Mouse (Mus musculus): ENCODE measurements around the gene Dctn5. TPM values are rescaled to one million over a fixed set of nuclear protein-coding genes. Genes with fewer than 3 reads are reported as not detected.

The Dctn5 gene
- polyA plus RNA-seq, 1 experiment from 2014 or later: 130 TPM

DNA sequence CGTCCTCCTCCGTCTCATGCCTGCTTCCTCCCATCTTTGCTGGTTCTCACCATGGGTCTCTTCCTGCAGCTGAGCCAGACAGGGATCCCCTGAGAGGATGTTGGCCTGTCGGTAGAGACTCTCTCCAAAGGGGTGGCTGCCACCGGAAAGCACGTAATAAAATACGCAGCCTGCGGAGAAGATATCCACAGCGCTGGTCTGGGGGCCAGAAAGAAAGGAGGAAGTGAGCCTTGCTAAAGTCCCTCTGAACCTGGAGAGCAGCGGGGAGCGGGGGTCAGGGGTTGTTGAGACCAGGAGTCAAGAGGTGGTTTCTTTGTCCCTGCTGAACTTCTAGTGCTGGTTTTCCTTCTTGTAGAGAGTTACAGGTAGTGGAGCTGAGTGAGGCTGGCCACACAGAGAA, 38.8 kb downstream of the Dctn5 start:
- Histone ChIP-seq H3K9me3 (replicated peaks) (no peaks in the 10 kb centered on the region), H3K36me3 (peaks cover 45% of the 10 kb centered on the region), H3K27ac (replicated peaks) (no peak overlapping the region), H3K4me3 (no peak overlapping the region), H3K4me1 (no peaks in the 10 kb centered on the region), H3K27me3 (ENCODE audit: low read depth, poor library complexity, severe bottlenecking) (no peaks in the 10 kb centered on the region)
- 83% methylated on average over 10 of the region's 10 CpGs for WGBS
- DNase-seq (ENCODE audit: low spot score): no peak

DNA sequence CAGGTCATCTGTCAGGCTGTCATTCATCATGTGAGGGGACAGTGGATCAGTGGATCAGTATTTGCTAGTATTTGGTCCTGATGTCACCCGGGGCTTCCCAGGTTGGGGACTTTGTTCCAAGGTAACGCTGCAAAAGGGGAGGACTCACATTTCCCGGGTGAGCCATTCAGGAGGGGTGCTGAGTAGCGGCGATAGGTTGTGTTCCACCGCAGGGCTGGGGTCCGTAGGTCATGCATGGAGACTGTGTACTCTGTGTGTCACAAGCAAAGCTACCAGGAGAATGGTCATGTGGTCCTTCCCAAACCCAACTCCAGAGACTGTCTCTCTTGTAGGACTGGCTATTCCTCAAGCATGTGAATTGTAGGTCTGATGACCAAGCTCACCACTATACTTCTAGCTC, 47.9 kb downstream of the Dctn5 start:
- Histone ChIP-seq H3K27me3 (ENCODE audit: low read depth, poor library complexity, severe bottlenecking) (no peaks in the 10 kb centered on the region), H3K4me1 (peaks cover under 1% of the 10 kb centered on the region; the same call in 1 of the 2 replicates), H3K4me3 (no peak overlapping the region), H3K27ac (replicated peaks) (no peak overlapping the region), H3K36me3 (no peaks in the 10 kb centered on the region), H3K9me3 (replicated peaks) (no peaks in the 10 kb centered on the region)
- DNase-seq (ENCODE audit: low spot score): no peak
- 87% methylated on average over 7 of the region's 7 CpGs for WGBS

DNA sequence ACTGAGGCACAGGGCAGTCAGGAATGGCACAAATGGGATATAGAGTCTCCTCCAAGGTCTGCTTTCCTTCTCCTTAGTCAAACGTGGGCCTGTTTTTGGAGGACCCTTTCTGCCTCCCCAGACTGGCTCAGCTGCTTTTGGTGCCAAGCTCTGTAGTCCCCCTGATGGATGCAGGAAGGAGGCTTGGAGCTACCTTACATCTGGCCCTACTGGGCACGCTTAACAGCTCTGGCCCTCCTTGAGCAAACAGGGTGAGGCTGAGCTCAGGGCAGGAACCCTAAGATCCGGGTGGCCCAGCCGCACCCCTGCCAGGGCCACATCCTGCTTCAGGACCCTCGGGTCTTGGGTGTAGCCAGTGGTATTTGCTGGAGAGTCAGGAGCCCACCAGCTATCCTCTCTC, 51.7 kb downstream of the Dctn5 start:
- no peaks in the 10 kb centered on the region for H3K36me3 ChIP-seq
- no peak overlapping the region for H3K4me3 ChIP-seq
- no peak overlapping the region for H3K27ac ChIP-seq (replicated peaks)
- WGBS: 77% methylated on average over 5 of the region's 5 CpGs
- no peak for DNase-seq (ENCODE audit: low spot score)
- no peaks in the 10 kb centered on the region for H3K9me3 ChIP-seq (replicated peaks)
- H3K27me3 ChIP-seq (ENCODE audit: low read depth, poor library complexity, severe bottlenecking): no peaks in the 10 kb centered on the region
- peaks cover 4% of the 10 kb centered on the region; the same call in 1 of the 2 replicates for H3K4me1 ChIP-seq

DNA sequence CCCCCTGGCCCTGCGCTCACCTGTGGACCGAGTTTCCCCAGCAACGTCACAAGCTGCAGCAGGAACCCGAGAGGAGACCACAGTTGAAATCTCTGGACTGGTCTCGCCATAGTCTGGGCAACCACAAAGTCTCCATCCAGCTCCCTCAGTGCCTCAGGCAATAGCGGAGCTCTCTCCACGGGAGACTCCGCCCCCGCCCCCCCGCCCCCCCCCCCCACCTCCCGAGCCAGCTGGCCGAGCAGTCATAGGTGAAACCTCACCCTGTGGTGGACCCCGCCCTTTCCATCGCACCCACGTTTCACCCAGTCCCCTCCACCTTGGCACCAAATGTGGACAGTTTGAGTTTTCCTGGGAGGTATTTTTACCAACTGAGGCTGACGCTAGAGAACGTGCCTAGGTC, 53.2 kb downstream of the Dctn5 start, which contains the start of gene Ern2:
TSS of gene Ern2 (minus strand) at position 165 of the 400 bp plus-strand sequence.
- 24% methylated on average over 17 of the region's 17 CpGs for WGBS
- no peak within 1 kb of the TSS for H3K27ac ChIP-seq (replicated peaks)
- no peak within 1 kb of the TSS for H3K4me3 ChIP-seq
- no peaks in the 10 kb centered on the region for H3K9me3 ChIP-seq (replicated peaks)
- no peak for DNase-seq (ENCODE audit: low spot score)
- peaks cover 4% of the 10 kb centered on the region; the same call in 1 of the 2 replicates for H3K4me1 ChIP-seq
- no peaks in the 10 kb centered on the region for H3K36me3 ChIP-seq
- H3K27me3 ChIP-seq (ENCODE audit: low read depth, poor library complexity, severe bottlenecking): no peaks in the 10 kb centered on the region

DNA sequence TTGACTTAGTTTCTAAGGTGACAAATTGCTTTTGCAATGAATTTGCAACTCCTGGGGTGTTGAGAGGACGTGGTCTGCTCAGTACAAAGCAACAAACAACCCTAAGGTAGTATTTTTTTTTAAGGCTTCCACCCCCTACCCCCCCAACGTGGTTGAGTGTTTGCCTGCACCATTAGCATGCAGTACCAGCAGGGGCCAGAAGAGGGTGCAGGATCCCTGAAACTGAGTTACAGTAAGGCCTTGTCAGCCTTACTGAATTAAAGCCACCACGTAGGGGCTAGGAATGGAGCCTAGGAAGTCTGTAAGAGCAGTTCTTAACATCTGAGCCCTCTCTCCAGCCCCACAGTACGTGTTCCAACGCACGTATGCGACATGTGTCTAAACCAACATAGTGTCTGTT, 56.6 kb downstream of the Dctn5 start:
- H3K27me3 ChIP-seq (ENCODE audit: low read depth, poor library complexity, severe bottlenecking): no peaks in the 10 kb centered on the region
- no peaks in the 10 kb centered on the region for H3K36me3 ChIP-seq
- peaks cover 4% of the 10 kb centered on the region; the same call in 1 of the 2 replicates for H3K4me1 ChIP-seq
- DNase-seq (ENCODE audit: low spot score): peak; percentile 61
- no peaks in the 10 kb centered on the region for H3K9me3 ChIP-seq (replicated peaks)
- WGBS: 23% methylated on average over 7 of the region's 7 CpGs
- no peak overlapping the region for H3K4me3 ChIP-seq
- H3K27ac ChIP-seq (replicated peaks): no peak overlapping the region

DNA sequence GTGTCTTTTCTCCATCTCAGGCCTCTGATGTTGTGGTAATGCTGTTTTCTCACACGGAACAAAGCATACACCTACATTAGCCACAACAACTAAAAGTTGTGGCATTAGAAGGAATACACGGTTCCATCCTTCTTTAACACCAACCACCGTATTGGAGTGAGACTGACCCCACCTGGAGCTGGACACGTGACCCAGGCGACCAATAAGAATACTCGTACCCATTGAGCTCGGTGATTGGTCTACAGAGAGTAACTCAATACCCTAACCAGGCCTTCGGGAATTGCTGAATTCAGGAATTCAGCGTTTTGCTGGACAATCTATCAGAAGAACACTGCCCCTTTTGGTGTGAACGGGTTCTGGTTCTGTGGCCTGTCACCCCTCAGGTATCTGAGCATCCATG, 58.3 kb downstream of the Dctn5 start:
- H3K9me3 ChIP-seq (replicated peaks): no peaks in the 10 kb centered on the region
- no peak overlapping the region for H3K4me3 ChIP-seq
- WGBS: 67% methylated on average over 10 of the region's 10 CpGs
- no peak for DNase-seq (ENCODE audit: low spot score)
- no peaks in the 10 kb centered on the region for H3K36me3 ChIP-seq
- H3K4me1 ChIP-seq: no peaks in the 10 kb centered on the region
- no peaks in the 10 kb centered on the region for H3K27me3 ChIP-seq (ENCODE audit: low read depth, poor library complexity, severe bottlenecking)
- H3K27ac ChIP-seq (replicated peaks): no peak overlapping the region

DNA sequence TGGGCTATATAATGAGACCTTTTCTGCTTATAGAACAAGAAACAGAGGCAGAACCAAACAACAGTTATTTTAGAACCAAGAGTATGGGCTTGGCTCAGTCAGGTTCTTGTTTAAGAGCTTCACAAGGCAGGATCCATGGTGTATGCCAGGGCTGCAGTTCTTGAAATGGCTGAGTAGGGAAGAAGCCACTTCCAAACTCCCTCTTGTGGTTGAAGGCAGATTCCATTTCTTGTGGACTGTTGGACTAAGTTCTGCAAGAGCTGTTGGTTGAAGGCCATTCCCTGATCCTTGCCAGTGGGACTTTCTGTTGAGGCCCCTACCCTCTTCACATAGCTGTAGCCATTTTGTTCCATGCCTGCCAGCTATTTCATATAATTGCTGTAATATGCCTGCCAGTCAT, 61.1 kb downstream of the Dctn5 start:
- no peaks in the 10 kb centered on the region for H3K9me3 ChIP-seq (replicated peaks)
- no peaks in the 10 kb centered on the region for H3K36me3 ChIP-seq
- no peak for DNase-seq (ENCODE audit: low spot score)
- no peak overlapping the region for H3K27ac ChIP-seq (replicated peaks)
- no peaks in the 10 kb centered on the region for H3K4me1 ChIP-seq
- no peak overlapping the region for H3K4me3 ChIP-seq
- no peaks in the 10 kb centered on the region for H3K27me3 ChIP-seq (ENCODE audit: low read depth, poor library complexity, severe bottlenecking)

DNA sequence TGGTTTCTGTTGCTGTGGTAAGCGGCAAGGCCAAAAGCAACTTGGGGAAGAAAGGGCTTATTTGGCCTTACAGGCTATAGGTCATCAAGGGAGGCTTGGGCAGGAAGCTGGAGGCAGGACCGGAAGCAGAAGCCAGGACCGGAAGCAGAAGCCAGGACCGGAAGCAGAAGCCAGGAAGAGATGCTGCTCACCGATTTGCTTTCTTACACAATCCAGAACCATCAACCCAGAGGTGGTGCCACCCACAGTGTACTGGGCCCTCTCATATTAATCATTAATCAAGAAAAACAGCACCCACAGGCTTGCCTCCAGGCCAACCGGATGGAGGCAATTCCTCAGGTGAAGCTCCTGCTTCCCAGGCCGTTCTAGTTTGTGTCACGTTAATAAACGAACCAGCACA, 63.9 kb downstream of the Dctn5 start:
- Histone ChIP-seq H3K4me3 (no peak overlapping the region), H3K4me1 (no peaks in the 10 kb centered on the region), H3K36me3 (no peaks in the 10 kb centered on the region), H3K9me3 (replicated peaks) (no peaks in the 10 kb centered on the region), H3K27me3 (ENCODE audit: low read depth, poor library complexity, severe bottlenecking) (no peaks in the 10 kb centered on the region), H3K27ac (replicated peaks) (no peak overlapping the region)
- 90% methylated on average over 9 of the region's 9 CpGs for WGBS
- no peak for DNase-seq (ENCODE audit: low spot score)

DNA sequence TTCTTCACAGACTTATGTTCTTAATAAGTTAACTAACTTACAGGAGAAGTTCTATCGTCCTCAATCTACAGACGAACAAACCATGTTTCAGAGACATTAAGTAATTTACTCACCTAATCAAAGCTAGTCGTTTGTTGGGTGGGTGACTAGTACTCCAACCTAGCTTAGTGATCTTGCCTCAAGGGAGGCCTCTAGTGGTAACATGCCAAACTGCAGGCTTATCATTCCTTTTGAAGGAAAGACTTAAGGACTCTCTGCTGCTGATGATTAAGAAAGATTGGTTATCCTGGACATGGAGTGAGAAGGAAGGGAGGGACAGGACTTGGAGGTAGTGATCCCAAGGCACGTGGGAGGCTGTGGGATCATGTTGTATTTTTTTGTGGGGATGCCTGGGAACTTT, 64.5 kb downstream of the Dctn5 start:
- no peaks in the 10 kb centered on the region for H3K9me3 ChIP-seq (replicated peaks)
- H3K27ac ChIP-seq (replicated peaks): no peak overlapping the region
- no peak overlapping the region for H3K4me3 ChIP-seq
- WGBS: 39% methylated on average over 4 of the region's 4 CpGs
- no peaks in the 10 kb centered on the region for H3K36me3 ChIP-seq
- H3K27me3 ChIP-seq (ENCODE audit: low read depth, poor library complexity, severe bottlenecking): no peaks in the 10 kb centered on the region
- H3K4me1 ChIP-seq: no peaks in the 10 kb centered on the region
- DNase-seq (ENCODE audit: low spot score): no peak

Other genes with a start within 250 kb of the Dctn5 start
- 22.1 and 25.4 TPM in 2 replicates for gene Cog7, start 151.3 kb upstream of the Dctn5 start, polyA plus RNA-seq (2016; fragmentation: Nextera tagmentation; extraction: Ambion mirVana)
- 81.5 and 90.3 TPM in 2 replicates for gene Gga2, start 111.8 kb upstream of the Dctn5 start, polyA plus RNA-seq (2016; fragmentation: Nextera tagmentation; extraction: Ambion mirVana)
- 64.7 and 65.7 TPM in 2 replicates for gene Ubfd1, start 65.9 kb upstream of the Dctn5 start, polyA plus RNA-seq (2016; fragmentation: Nextera tagmentation; extraction: Ambion mirVana)
- gene Ears2, start 65.8 kb upstream of the Dctn5 start, polyA plus RNA-seq (2016; fragmentation: Nextera tagmentation; extraction: Ambion mirVana): 18.9 and 19.2 TPM in 2 replicates
- gene Ndufab1, start 31.2 kb upstream of the Dctn5 start, polyA plus RNA-seq (2016; fragmentation: Nextera tagmentation; extraction: Ambion mirVana): 757 and 815 TPM in 2 replicates
- 21.0 and 26.0 TPM in 2 replicates for gene Palb2, start 56 bp upstream of the Dctn5 start, polyA plus RNA-seq (2016; fragmentation: Nextera tagmentation; extraction: Ambion mirVana)
- gene Plk1, start 26.4 kb downstream of the Dctn5 start, polyA plus RNA-seq (2016; fragmentation: Nextera tagmentation; extraction: Ambion mirVana): 222 and 248 TPM in 2 replicates
- 0.11 TPM in 1 of 2 replicates, not detected in the other for gene Ern2, start 53.2 kb downstream of the Dctn5 start, polyA plus RNA-seq (2016; fragmentation: Nextera tagmentation; extraction: Ambion mirVana)
- gene Chp2, start 86.5 kb downstream of the Dctn5 start, polyA plus RNA-seq (2016; fragmentation: Nextera tagmentation; extraction: Ambion mirVana): 0.21 TPM in 1 of 2 replicates, not detected in the other
- 5.7 and 9.7 TPM in 2 replicates for gene Prkcb, start 155.7 kb downstream of the Dctn5 start, polyA plus RNA-seq (2016; fragmentation: Nextera tagmentation; extraction: Ambion mirVana)